7 mouse cellular contexts compared by ENCODE assay signal in the genomic region with DNA sequence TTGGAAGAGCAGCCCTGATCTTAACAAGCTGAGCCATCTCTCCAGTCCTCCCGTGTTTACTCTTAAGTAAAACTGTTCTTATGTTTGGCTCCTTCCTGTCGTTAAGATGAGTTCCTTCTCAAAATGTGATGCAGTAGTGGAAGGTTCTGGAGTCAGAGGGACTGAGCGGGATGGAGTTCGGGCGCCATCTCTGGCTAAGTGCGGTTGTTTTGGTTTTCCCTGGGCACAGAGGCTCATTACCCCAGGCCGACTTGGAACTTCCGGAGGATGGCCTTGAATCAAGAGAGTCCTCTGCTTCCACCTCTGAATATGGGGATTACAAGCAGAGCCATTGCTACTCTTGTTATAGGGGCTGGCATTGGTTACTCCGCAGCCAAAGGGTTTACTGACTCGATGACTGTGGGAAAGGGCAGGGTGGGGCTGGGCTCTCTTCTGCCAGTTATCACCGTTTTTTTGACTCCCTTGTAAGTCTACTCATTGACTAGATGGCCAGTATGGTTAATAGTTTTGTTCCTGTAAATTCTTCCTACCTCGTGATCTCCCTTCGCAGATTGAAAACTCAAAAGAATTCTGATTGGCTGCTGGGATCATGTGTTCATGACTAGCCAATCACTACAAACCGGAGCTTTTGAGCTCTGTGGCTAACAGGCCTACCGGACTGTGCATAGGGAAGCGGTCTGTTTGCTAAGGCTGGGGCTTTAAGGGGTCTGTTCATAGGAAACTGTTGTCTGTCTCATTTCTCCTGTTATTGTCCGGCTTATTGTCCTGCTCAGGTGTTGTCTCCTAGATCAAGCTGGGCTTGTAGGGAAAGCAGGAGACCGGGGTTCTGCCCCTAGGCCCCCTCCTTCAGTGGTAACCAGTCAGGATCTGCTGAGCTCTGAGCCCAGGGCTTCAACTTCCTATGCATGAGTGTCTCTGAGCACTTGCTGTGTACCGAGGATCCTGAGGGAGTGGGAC. TPM values are rescaled to one million over a fixed set of nuclear protein-coding genes. Genes with fewer than 3 reads are reported as not detected.
DNase-seq lines count a peak whose midpoint lies in the region; TF ChIP-seq lines count a peak whose summit lies in the region.

No protein-coding gene starts in this region.

- no peak overlapping the region for H3K4me3 ChIP-seq in embryonic fibroblast, embryonic 13.5 days (ENCODE audit: insufficient read depth, low read length)
- H3K4me3 ChIP-seq in megakaryocyte, embryonic 14.5 days (replicated peaks): peak overlapping the region; percentile 85

- intact Hi-C loops in heart, postnatal 25 days (cut with DNase I): no loop called here

- peak overlapping the region; percentile 17 for H3K27ac ChIP-seq in embryonic fibroblast, embryonic 13.5 days (ENCODE audit: insufficient read depth, low read length)

- no peaks in the 10 kb centered on the region for H3K9me3 ChIP-seq in megakaryocyte, embryonic 14.5 days

- peaks cover 70% of the 10 kb centered on the region for H3K36me3 ChIP-seq in megakaryocyte, embryonic 14.5 days (replicated peaks; ENCODE audit: low read length)

- TF ChIP-seq CTCF in embryonic fibroblast, embryonic 13.5 days (IDR thresholded peaks at IDR 0.05; ENCODE audit: borderline replicate concordance, insufficient read depth, low read length): no peak

- no peaks in the 10 kb centered on the region for H3K27me3 ChIP-seq in megakaryocyte, embryonic 14.5 days (replicated peaks)

- H3K4me1 ChIP-seq in embryonic fibroblast, embryonic 13.5 days (ENCODE audit: control insufficient read depth, insufficient read depth, low read length): no peaks in the 10 kb centered on the region; the same call in 1 of the 2 replicates
- peaks cover 81% of the 10 kb centered on the region for H3K4me1 ChIP-seq in megakaryocyte, embryonic 14.5 days

- peak; percentile 90 for DNase-seq in ES-CJ7 (ENCODE audit: low read depth, low spot score)
- DNase-seq in brain, adult 2 months (ENCODE audit: low read depth, low spot score): peak; percentile 82
- peak; percentile 32 for DNase-seq in heart, postnatal 25 days (ENCODE audit: low spot score)
- DNase-seq in layer of hippocampus, postnatal 36 days: peak; percentile 35 to 47
- peak; percentile 58 to 72 for DNase-seq in spleen, postnatal 4 days (ENCODE audit: low spot score in 2 of 2)

- no peak for TF ChIP-seq POLR2A in embryonic fibroblast, embryonic 13.5 days (IDR thresholded peaks at IDR 0.05; ENCODE audit: low read depth, low read length)

RNA-seq across cellular contexts. Expression of gene Chmp4b, which starts 25.4 kb away (rescaled TPM):
- 150 and 153 TPM in 2 replicates for polyA plus RNA-seq in embryonic fibroblast, embryonic 13.5 days (2011; ENCODE audit: insufficient read length, low read depth, missing spikeins)
- 100 to 1,000 TPM; 112 TPM for total RNA-seq in heart, postnatal 25 days (2021)
- 100 to 1,000 TPM; 212 to 220 TPM for total RNA-seq in layer of hippocampus, postnatal 36 days (2021)
- polyA plus RNA-seq in megakaryocyte, embryonic 14.5 days (2012; ENCODE audit: insufficient read depth, low replicate concordance): 131 and 221 TPM in 2 replicates

Comparison
In these comparisons a context has a peak if more than half of its experiments do, and no peak if none do; other contexts are left out.
1. DNase-seq: peak in every context shown above with its lines; median percentile 90 in ES-CJ7; 82 in brain, adult 2 months; 65 in spleen, postnatal 4 days; 41 in layer of hippocampus, postnatal 36 days; 32 in heart, postnatal 25 days.